Mouse (Mus musculus) embryonic facial prominence, embryonic 10.5 days (tissue): ENCODE measurements around the gene Thrap3. TPM values are rescaled to one million over a fixed set of nuclear protein-coding genes. Genes with fewer than 3 reads are reported as not detected.

ENCODE experiments used
- DNase-seq: peaks from one replicate; pipeline ENCODE4 v3.0.0-alpha.2; 2017; ENCODE audit warnings: low spot score
- H3K27ac ChIP-seq: fragments of 300-500 bp; sonication (generic); replicated peaks from 2 replicates; pipeline ENCODE4 v1.5.1; 2016; ENCODE audit warnings: mild to moderate bottlenecking
- H3K27me3 ChIP-seq: fragments of 300-500 bp; sonication (generic); replicated peaks from 2 replicates; pipeline ENCODE4 v1.6.1; 2016; ENCODE audit warnings: low read depth, mild to moderate bottlenecking; ENCODE audit not compliant: poor library complexity, severe bottlenecking
- H3K36me3 ChIP-seq: fragments of 300-500 bp; sonication (generic); replicated peaks from 2 replicates; pipeline ENCODE4 v1.6.1; 2016; ENCODE audit warnings: mild to moderate bottlenecking, moderate library complexity
- H3K4me1 ChIP-seq: fragments of 300-500 bp; sonication (generic); 2 replicates; pipeline ENCODE4 v1.6.1; 2016
- H3K4me3 ChIP-seq: fragments of 300-500 bp; sonication (generic); 2 replicates; pipeline ENCODE4 v1.5.1; 2016; ENCODE audit warnings: mild to moderate bottlenecking, moderate library complexity
- H3K9me3 ChIP-seq: fragments of 300-500 bp; sonication (generic); 2 replicates; pipeline ENCODE4 v1.6.1; 2016; ENCODE audit warnings: mild to moderate bottlenecking
- WGBS: fragments of 180-500 bp; shearing (Covaris S2); methylation state at CpG from one replicate; pipeline ENCODE4 v1.1.7; 2016; 5-methylcytosine and 5-hydroxymethylcytosine counted together
- polyA plus RNA-seq: library from polyadenylated mRNA; unstranded; fragments of >200 nt; fragmentation: Nextera tagmentation; extraction: Ambion mirVana; gene quantifications from 2 replicates; pipeline ENCODE4 v1.2.1, GENCODE M21; 2016

The Thrap3 gene
- polyA plus RNA-seq, 1 experiment from 2014 or later, result 263 TPM

GRCm38 (mm10) chr4:126123309-126124040 lies 79.1 kb downstream of the Thrap3 start:
- Histone ChIP-seq H3K27me3 (no peaks in the 10 kb centered on the region), H3K4me1 (no peaks in the 10 kb centered on the region), H3K4me3 (no peak overlapping the region), H3K9me3 (peaks cover 11% of the 10 kb centered on the region; the same call in 1 of the 2 replicates), H3K27ac (no peak overlapping the region), H3K36me3 (peaks cover 79% of the 10 kb centered on the region)
- WGBS, result 92% methylated on average over 10 of the region's 10 CpGs
- no peak for DNase-seq

GRCm38 (mm10) chr4:126120506-126120905 lies 82.1 kb downstream of the Thrap3 start:
- H3K9me3 ChIP-seq, result peaks cover 11% of the 10 kb centered on the region; the same call in 1 of the 2 replicates
- H3K4me1 ChIP-seq, result peaks cover 7% of the 10 kb centered on the region
- H3K4me3 ChIP-seq, result no peak overlapping the region
- 93% methylated on average over 2 of the region's 2 CpGs for whole genome bisulfite sequencing
- H3K27me3 ChIP-seq, result no peaks in the 10 kb centered on the region
- H3K27ac ChIP-seq, result no peak overlapping the region
- peaks cover 62% of the 10 kb centered on the region for H3K36me3 ChIP-seq
- DNase-seq, result no peak

- Histone ChIP-seq H3K4me1 (peaks cover 9% of the 10 kb centered on the region), H3K9me3 (peaks cover 11% of the 10 kb centered on the region; the same call in 1 of the 2 replicates), H3K27ac (no peak overlapping the region), H3K4me3 (no peak overlapping the region), H3K36me3 (peaks cover 58% of the 10 kb centered on the region), H3K27me3 (no peaks in the 10 kb centered on the region)
- DNase-seq, result no peak
- WGBS, result 92% methylated on average over 5 of the region's 5 CpGs
These were observed 82.5 kb downstream of the Thrap3 start for GRCm38 (mm10) chr4:126120052-126120451.

GRCm38 (mm10) chr4:126119051-126119450 lies 83.5 kb downstream of the Thrap3 start:
- DNase-seq, result no peak
- Histone ChIP-seq H3K36me3 (peaks cover 48% of the 10 kb centered on the region), H3K4me3 (no peak overlapping the region), H3K27me3 (no peaks in the 10 kb centered on the region), H3K9me3 (peaks cover 11% of the 10 kb centered on the region; the same call in 1 of the 2 replicates), H3K4me1 (peaks cover 9% of the 10 kb centered on the region), H3K27ac (no peak overlapping the region)
- 76% methylated on average over 1 of the region's 1 CpGs for WGBS

GRCm38 (mm10) chr4:126118651-126119050 lies 83.9 kb downstream of the Thrap3 start:
- peaks cover 46% of the 10 kb centered on the region for H3K36me3 ChIP-seq
- DNase-seq, result no peak
- no peak overlapping the region for H3K27ac ChIP-seq
- H3K9me3 ChIP-seq, result peaks cover 11% of the 10 kb centered on the region; the same call in 1 of the 2 replicates
- H3K4me3 ChIP-seq, result no peak overlapping the region
- 92% methylated on average over 4 of the region's 4 CpGs for WGBS
- peaks cover 12% of the 10 kb centered on the region for H3K4me1 ChIP-seq
- H3K27me3 ChIP-seq, result no peaks in the 10 kb centered on the region

GRCm38 (mm10) chr4:126117116-126117515 lies 85.4 kb downstream of the Thrap3 start:
- 92% methylated on average over 8 of the region's 8 CpGs for WGBS
- H3K27me3 ChIP-seq, result no peaks in the 10 kb centered on the region
- no peak for DNase-seq
- H3K4me3 ChIP-seq, result no peak overlapping the region
- no peak overlapping the region for H3K27ac ChIP-seq
- peaks cover 41% of the 10 kb centered on the region for H3K36me3 ChIP-seq
- peaks cover 12% of the 10 kb centered on the region for H3K4me1 ChIP-seq
- peaks cover 11% of the 10 kb centered on the region; the same call in 1 of the 2 replicates for H3K9me3 ChIP-seq

GRCm38 (mm10) chr4:126115871-126116521 lies 86.6 kb downstream of the Thrap3 start:
- H3K36me3 ChIP-seq, result peaks cover 30% of the 10 kb centered on the region
- DNase-seq, result no peak
- peaks cover 2% of the 10 kb centered on the region; the same call in 1 of the 2 replicates for H3K9me3 ChIP-seq
- H3K27me3 ChIP-seq, result no peaks in the 10 kb centered on the region
- no peak overlapping the region for H3K4me3 ChIP-seq
- whole genome bisulfite sequencing, result 73% methylated on average over 6 of the region's 6 CpGs
- H3K27ac ChIP-seq, result 0 out of 2 replicates have a peak overlapping the region, but pooled peaks have one; percentile 27
- peaks cover 20% of the 10 kb centered on the region for H3K4me1 ChIP-seq

- DNase-seq, result no peak
- H3K36me3 ChIP-seq, result peaks cover 24% of the 10 kb centered on the region; the same call in 1 of the 2 replicates
- H3K4me3 ChIP-seq, result no peak overlapping the region
- H3K9me3 ChIP-seq, result no peaks in the 10 kb centered on the region
- H3K27me3 ChIP-seq, result no peaks in the 10 kb centered on the region
- peaks cover 25% of the 10 kb centered on the region for H3K4me1 ChIP-seq
- H3K27ac ChIP-seq, result no peak overlapping the region
- 85% methylated on average over 9 of the region's 9 CpGs for WGBS
These were observed 87.1 kb downstream of the Thrap3 start for GRCm38 (mm10) chr4:126115411-126115810.

Other genes with a start within 250 kb of the Thrap3 start
- 0.54 and 0.60 TPM in 2 replicates for gene Csf3r, start 178.2 kb downstream of the Thrap3 start, polyA plus RNA-seq
- gene Mrps15, start 155.8 kb downstream of the Thrap3 start, polyA plus RNA-seq, result 161 and 164 TPM in 2 replicates
- gene Oscp1, start 144.2 kb downstream of the Thrap3 start, polyA plus RNA-seq, result 21.9 and 24.2 TPM in 2 replicates
- gene Lsm10, start 106.1 kb downstream of the Thrap3 start, polyA plus RNA-seq, result 44.9 and 48.5 TPM in 2 replicates
- 43.8 and 44.5 TPM in 2 replicates for gene Stk40, start 98.8 kb downstream of the Thrap3 start, polyA plus RNA-seq
- gene Eva1b, start 55.0 kb downstream of the Thrap3 start, polyA plus RNA-seq, result 37.1 and 38.9 TPM in 2 replicates
- gene Sh3d21, start 39.3 kb downstream of the Thrap3 start, polyA plus RNA-seq, result 2.0 and 3.1 TPM in 2 replicates
- gene Map7d1, start 53.6 kb upstream of the Thrap3 start, polyA plus RNA-seq, result 60.9 and 62.9 TPM in 2 replicates
- gene Trappc3, start 59.6 kb upstream of the Thrap3 start, polyA plus RNA-seq, result 91.8 and 92.3 TPM in 2 replicates
- 7.3 and 11.2 TPM in 2 replicates for gene Col8a2, start 84.0 kb upstream of the Thrap3 start, polyA plus RNA-seq
- 92.3 and 93.2 TPM in 2 replicates for gene Adprhl2, start 118.9 kb upstream of the Thrap3 start, polyA plus RNA-seq
- 1.4 TPM in 2 replicates for gene Tekt2, start 122.9 kb upstream of the Thrap3 start, polyA plus RNA-seq
- gene Ago3, start 226.8 kb upstream of the Thrap3 start, polyA plus RNA-seq, result 15.1 and 15.6 TPM in 2 replicates